Mouse (Mus musculus) lung, embryonic 15.5 days (tissue): Measurements from ENCODE around the gene Itm2b. TPM values are rescaled to one million over a fixed set of nuclear protein-coding genes. Genes with fewer than 3 reads are reported as not detected.
A peak's percentile ranks its signal among the peaks of the same experiment; 100 is the strongest.

Experiments used
- ATAC-seq: fragments of 200-750 bp; cut with Nextera tagmentation; 2 replicates; pipeline ENCODE4 v1.8.0; 2017; ENCODE audit warnings: moderate number of reproducible peaks, borderline replicate concordance; ENCODE audit not compliant: low FRiP score, low TSS enrichment; ENCODE audit errors: extremely low read depth
- H3K27ac ChIP-seq: fragments of 300-500 bp; sonication (generic); 2 replicates; pipeline ENCODE4 v1.5.1; 2015; ENCODE audit warnings: moderate library complexity, mild to moderate bottlenecking, inconsistent platforms
- H3K27me3 ChIP-seq: fragments of 300-500 bp; sonication (generic); 2 replicates; pipeline ENCODE4 v1.6.1; 2015; ENCODE audit warnings: inconsistent platforms
- H3K36me3 ChIP-seq: fragments of 300-500 bp; sonication (generic); 2 replicates; pipeline ENCODE4 v1.6.1; 2015; ENCODE audit warnings: inconsistent platforms
- H3K4me1 ChIP-seq: fragments of 300-500 bp; sonication (generic); 2 replicates; pipeline ENCODE4 v1.6.1; 2015; ENCODE audit warnings: inconsistent platforms
- H3K4me2 ChIP-seq: fragments of 300-500 bp; sonication (generic); 2 replicates; pipeline ENCODE4 v1.6.1; 2015; ENCODE audit warnings: inconsistent platforms, mild to moderate bottlenecking, moderate library complexity
- H3K4me3 ChIP-seq: fragments of 300-500 bp; sonication (generic); 2 replicates; pipeline ENCODE4 v1.5.1; 2015; ENCODE audit warnings: mild to moderate bottlenecking, inconsistent platforms
- H3K9ac ChIP-seq: fragments of 300-500 bp; sonication (generic); 2 replicates; pipeline ENCODE4 v1.6.1; 2015; ENCODE audit warnings: inconsistent platforms
- H3K9me3 ChIP-seq: fragments of 300-500 bp; sonication (generic); 2 replicates; pipeline ENCODE4 v1.6.1; 2016; ENCODE audit warnings: inconsistent platforms
- WGBS: fragments of 180-500 bp; shearing (Covaris S2); methylation state at CpG from one replicate; pipeline ENCODE4 v1.1.7; 2015; 5-methylcytosine and 5-hydroxymethylcytosine counted together
- polyA plus RNA-seq: library from polyadenylated mRNA; unstranded; fragments of >200 nt; fragmentation: Nextera tagmentation; extraction: Ambion mirVana; gene quantifications from 2 replicates; pipeline ENCODE4 v1.2.1, GENCODE M21; 2015

Gene Itm2b
- 797 and 873 TPM in 2 replicates for polyA plus RNA-seq

- peak within 1 kb of the TSS; percentile 58 for H3K4me2 ChIP-seq
- peaks cover 5% of the 10 kb centered on the region for H3K36me3 ChIP-seq
- WGBS = under 1% methylated on average over 61 of the region's 62 CpGs
- no peaks in the 10 kb centered on the region for H3K27me3 ChIP-seq
- no peaks in the 10 kb centered on the region for H3K9me3 ChIP-seq
- peak; percentile 94 for ATAC-seq
- peak within 1 kb of the TSS; percentile 88 for H3K9ac ChIP-seq
- H3K27ac ChIP-seq = peak within 1 kb of the TSS; percentile 97
- peaks cover 57% of the 10 kb centered on the region for H3K4me1 ChIP-seq
- H3K4me3 ChIP-seq = peak within 1 kb of the TSS; percentile 74
Observed at GRCm38 (mm10) chr14:73384913-73385719, at the start of gene Itm2b. Itm2b (minus strand) TSS chr14:73385289.

GRCm38 (mm10) chr14:73433487-73433886 lies 48.4 kb upstream of the Itm2b start:
- H3K36me3 ChIP-seq = no peaks in the 10 kb centered on the region
- no peak overlapping the region for H3K27ac ChIP-seq
- peaks cover 4% of the 10 kb centered on the region; the same call in 1 of the 2 replicates for H3K4me1 ChIP-seq
- H3K4me2 ChIP-seq = no peak overlapping the region
- no peak for ATAC-seq
- H3K9ac ChIP-seq = no peak overlapping the region
- H3K9me3 ChIP-seq = no peaks in the 10 kb centered on the region
- 73% methylated on average over 6 of the region's 6 CpGs for WGBS
- H3K27me3 ChIP-seq = no peaks in the 10 kb centered on the region
- no peak overlapping the region for H3K4me3 ChIP-seq

GRCm38 (mm10) chr14:73430571-73430970 lies 45.5 kb upstream of the Itm2b start:
- Histone ChIP-seq H3K4me1 (peaks cover 4% of the 10 kb centered on the region; the same call in 1 of the 2 replicates), H3K9ac (no peak overlapping the region), H3K27ac (no peak overlapping the region), H3K9me3 (no peaks in the 10 kb centered on the region), H3K36me3 (no peaks in the 10 kb centered on the region), H3K27me3 (no peaks in the 10 kb centered on the region), H3K4me2 (no peak overlapping the region), H3K4me3 (no peak overlapping the region)
- 57% methylated on average over 12 of the region's 12 CpGs for WGBS
- ATAC-seq = no peak

- no peak overlapping the region for H3K27ac ChIP-seq
- H3K9me3 ChIP-seq = no peaks in the 10 kb centered on the region
- no peak overlapping the region for H3K9ac ChIP-seq
- no peak overlapping the region for H3K4me2 ChIP-seq
- H3K4me3 ChIP-seq = no peak overlapping the region
- no peaks in the 10 kb centered on the region for H3K27me3 ChIP-seq
- no peak for ATAC-seq
- H3K4me1 ChIP-seq = no peaks in the 10 kb centered on the region
- H3K36me3 ChIP-seq = no peaks in the 10 kb centered on the region
- 75% methylated on average over 2 of the region's 2 CpGs for WGBS
Observed at GRCm38 (mm10) chr14:73425571-73426041, 40.5 kb upstream of the Itm2b start.

GRCm38 (mm10) chr14:73424961-73425360 lies 39.9 kb upstream of the Itm2b start:
- H3K4me1 ChIP-seq = no peaks in the 10 kb centered on the region
- H3K27ac ChIP-seq = no peak overlapping the region
- H3K27me3 ChIP-seq = no peaks in the 10 kb centered on the region
- no peak overlapping the region for H3K4me2 ChIP-seq
- H3K4me3 ChIP-seq = no peak overlapping the region
- H3K9me3 ChIP-seq = no peaks in the 10 kb centered on the region
- H3K36me3 ChIP-seq = no peaks in the 10 kb centered on the region
- no peak for ATAC-seq
- WGBS = 67% methylated on average over 6 of the region's 6 CpGs
- no peak overlapping the region for H3K9ac ChIP-seq

GRCm38 (mm10) chr14:73423542-73423941 lies 38.5 kb upstream of the Itm2b start:
- no peak overlapping the region for H3K27ac ChIP-seq

GRCm38 (mm10) chr14:73422621-73423020 lies 37.5 kb upstream of the Itm2b start:
- Histone ChIP-seq H3K27me3 (no peaks in the 10 kb centered on the region), H3K4me1 (no peaks in the 10 kb centered on the region), H3K9me3 (no peaks in the 10 kb centered on the region), H3K27ac (no peak overlapping the region), H3K9ac (no peak overlapping the region), H3K4me2 (no peak overlapping the region), H3K4me3 (no peak overlapping the region), H3K36me3 (no peaks in the 10 kb centered on the region)
- no peak for ATAC-seq
- WGBS = 95% methylated on average over 2 of the region's 2 CpGs

More at GRCm38 (mm10) chr14:73423542-73423941, 38.5 kb upstream of the Itm2b start:
- Histone ChIP-seq H3K4me1 (no peaks in the 10 kb centered on the region), H3K4me3 (no peak overlapping the region), H3K9ac (no peak overlapping the region), H3K36me3 (no peaks in the 10 kb centered on the region), H3K9me3 (no peaks in the 10 kb centered on the region), H3K27me3 (no peaks in the 10 kb centered on the region), H3K4me2 (no peak overlapping the region)
- ATAC-seq = no peak

- Histone ChIP-seq H3K4me2 (no peak overlapping the region), H3K9ac (no peak overlapping the region), H3K27me3 (no peaks in the 10 kb centered on the region), H3K27ac (no peak overlapping the region), H3K4me1 (no peaks in the 10 kb centered on the region), H3K9me3 (no peaks in the 10 kb centered on the region), H3K4me3 (no peak overlapping the region), H3K36me3 (no peaks in the 10 kb centered on the region)
- no peak for ATAC-seq
- WGBS = 86% methylated on average over 9 of the region's 9 CpGs
Observed at GRCm38 (mm10) chr14:73421580-73421979, 36.5 kb upstream of the Itm2b start.

GRCm38 (mm10) chr14:73420138-73420745 lies 35.2 kb upstream of the Itm2b start:
- H3K4me1 ChIP-seq = 0 out of 2 replicates have a peak, but pooled peaks cover 5% of the 10 kb centered on the region
- H3K4me3 ChIP-seq = no peak overlapping the region
- no peaks in the 10 kb centered on the region for H3K27me3 ChIP-seq
- ATAC-seq = no peak
- no peaks in the 10 kb centered on the region for H3K36me3 ChIP-seq
- 18% methylated on average over 5 of the region's 5 CpGs for WGBS
- no peak overlapping the region for H3K9ac ChIP-seq
- H3K27ac ChIP-seq = no peak overlapping the region
- no peaks in the 10 kb centered on the region for H3K9me3 ChIP-seq
- H3K4me2 ChIP-seq = no peak overlapping the region

- WGBS = 70% methylated on average over 5 of the region's 5 CpGs
- no peak overlapping the region for H3K9ac ChIP-seq
- no peak overlapping the region for H3K4me3 ChIP-seq
- H3K4me1 ChIP-seq = 0 out of 2 replicates have a peak, but pooled peaks cover 6% of the 10 kb centered on the region
- H3K27me3 ChIP-seq = no peaks in the 10 kb centered on the region
- no peak overlapping the region for H3K4me2 ChIP-seq
- ATAC-seq = no peak
- no peak overlapping the region for H3K27ac ChIP-seq
- no peaks in the 10 kb centered on the region for H3K36me3 ChIP-seq
- no peaks in the 10 kb centered on the region for H3K9me3 ChIP-seq
Observed at GRCm38 (mm10) chr14:73416511-73416910, 31.4 kb upstream of the Itm2b start.

GRCm38 (mm10) chr14:73415376-73416035 lies 30.4 kb upstream of the Itm2b start:
- Histone ChIP-seq H3K9ac (no peak overlapping the region), H3K27me3 (no peaks in the 10 kb centered on the region), H3K27ac (no peak overlapping the region), H3K4me3 (no peak overlapping the region), H3K4me2 (no peak overlapping the region; the same call in 1 of the 2 replicates), H3K4me1 (0 out of 2 replicates have a peak, but pooled peaks cover 6% of the 10 kb centered on the region), H3K9me3 (no peaks in the 10 kb centered on the region), H3K36me3 (no peaks in the 10 kb centered on the region)
- 39% methylated on average over 13 of the region's 13 CpGs for WGBS
- no peak for ATAC-seq
